Comparison of ENCODE assay signal across 16 mouse cellular contexts in genomic region chr11:108145752-108146496, GRCm38 (mm10).
DNase-seq lines count a peak whose midpoint lies in the region; ATAC-seq and TF ChIP-seq lines count a peak whose summit lies in the region.
"Had no signal": no experiment of that assay in that cellular context is flagged by ENCODE, and none has a peak within 500 bp of the region (broad histone marks: within the 10 kb centered on the region; RNA-seq: fewer than 3 reads in every experiment).

No protein-coding gene starts in this region.

- H3K27me3 ChIP-seq in heart, embryonic 16.5 days (ENCODE audit: control insufficient read depth, insufficient read depth, low read length) = no peaks in the 10 kb centered on the region
- H3K27me3 ChIP-seq in heart, adult 2 months (ENCODE audit: control insufficient read depth, insufficient read depth, low read length) = no peaks in the 10 kb centered on the region
- H3K27me3 ChIP-seq in intestine, embryonic 16.5 days (replicated peaks; ENCODE audit: control insufficient read depth, insufficient read depth, low read length) = no peaks in the 10 kb centered on the region
- no peaks in the 10 kb centered on the region for H3K27me3 ChIP-seq in stomach, postnatal 0 days (ENCODE audit: control insufficient read depth, insufficient read depth, low read length)
- H3K27me3 ChIP-seq: embryonic facial prominence, embryonic 13.5 days had no signal

- H3K79me2 ChIP-seq in heart, adult 2 months (replicated peaks; ENCODE audit: control insufficient read depth, insufficient read depth, low read length) = no peaks in the 10 kb centered on the region

- intact Hi-C loops in heart, adult 2 months (cut with DNase I) = no loop called here

- H3K4me3 ChIP-seq in heart, embryonic 16.5 days (ENCODE audit: low read length) = peak overlapping the region; percentile 10; the same call in 1 of the 2 replicates
- no peak overlapping the region for H3K4me3 ChIP-seq in heart, adult 2 months
- no peak overlapping the region for H3K4me3 ChIP-seq in intestine, embryonic 16.5 days (ENCODE audit: low read length)
- no peak overlapping the region for H3K4me3 ChIP-seq in stomach, postnatal 0 days (ENCODE audit: low read depth, low read length)
- H3K4me3 ChIP-seq: embryonic facial prominence, embryonic 13.5 days; myocyte had no signal

- no peak for DNase-seq in heart, adult 2 months
- DNase-seq in right cerebral cortex, postnatal 10 days (ENCODE audit: low spot score in 2 of 2) = peak; percentile 58 to 73
- no peak for DNase-seq in right cerebral cortex, postnatal 36 days (ENCODE audit: low spot score in 2 of 2)
- DNase-seq in stomach, postnatal 0 days (ENCODE audit: low spot score) = peak; percentile 53
- DNase-seq in embryo, embryonic 11 days = no peak
- DNase-seq in gastrocnemius, adult 18-20 months (ENCODE audit: low spot score) = no peak
- DNase-seq: adrenal gland, postnatal 36 days; cerebellum, adult 9-10 months; gastrocnemius, postnatal 10 days; right cerebral cortex, postnatal 14 days had no signal

- peak overlapping the region; percentile 69 for H3K27ac ChIP-seq in heart, embryonic 16.5 days (ENCODE audit: low read length)
- no peak overlapping the region for H3K27ac ChIP-seq in heart, adult 2 months
- H3K27ac ChIP-seq in intestine, embryonic 16.5 days (ENCODE audit: low read length) = 0 out of 2 replicates have a peak overlapping the region, but pooled peaks have one; percentile 0
- H3K27ac ChIP-seq in stomach, postnatal 0 days (replicated peaks) = no peak overlapping the region
- H3K27ac ChIP-seq: embryonic facial prominence, embryonic 13.5 days; liver, embryonic 14.5 days had no signal

- ATAC-seq in heart, embryonic 16.5 days (replicated peaks; ENCODE audit: extremely low read depth, insufficient read depth, low FRiP score) = no peak
- peak; percentile 64 for ATAC-seq in intestine, embryonic 16.5 days
- ATAC-seq in stomach, postnatal 0 days (ENCODE audit: low FRiP score, low TSS enrichment) = peak; percentile 68; the same call in 1 of the 2 replicates
- ATAC-seq: CD4-positive, CD25-positive, alpha-beta regulatory T cell, adult 4 months had no signal

- H3K4me2 ChIP-seq in heart, embryonic 16.5 days (ENCODE audit: low read depth, low read length) = peak overlapping the region; percentile 54
- no peak overlapping the region for H3K4me2 ChIP-seq in intestine, embryonic 16.5 days (ENCODE audit: low read depth, low read length)
- H3K4me2 ChIP-seq in stomach, postnatal 0 days (replicated peaks; ENCODE audit: low read depth) = peak overlapping the region; percentile 23; the same call in 1 of the 2 replicates
- H3K4me2 ChIP-seq: embryonic facial prominence, embryonic 13.5 days had no signal

- no peak for TF ChIP-seq EP300 in heart, adult 2 months (IDR thresholded peaks at IDR 0.05; ENCODE audit: insufficient read depth, low read depth, low read length)
- no peak for TF ChIP-seq EP300 in stomach, postnatal 0 days (optimal IDR thresholded peaks at IDR 0.05)

- H3K9ac ChIP-seq in heart, embryonic 16.5 days (ENCODE audit: low read length) = peak overlapping the region; percentile 49; the same call in 1 of the 2 replicates
- H3K9ac ChIP-seq in heart, adult 2 months (ENCODE audit: low read depth, low read length) = no peak overlapping the region; the same call in 1 of the 2 replicates
- H3K9ac ChIP-seq in intestine, embryonic 16.5 days (ENCODE audit: low read depth, low read length) = no peak overlapping the region
- H3K9ac ChIP-seq in stomach, postnatal 0 days (ENCODE audit: low read length) = no peak overlapping the region
- H3K9ac ChIP-seq: embryonic facial prominence, embryonic 13.5 days; liver, embryonic 14.5 days had no signal

- no peaks in the 10 kb centered on the region for H3K36me3 ChIP-seq in heart, embryonic 16.5 days (ENCODE audit: control insufficient read depth, insufficient read depth)
- H3K36me3 ChIP-seq in heart, adult 2 months (ENCODE audit: control insufficient read depth, insufficient read depth, low read length) = no peaks in the 10 kb centered on the region
- no peaks in the 10 kb centered on the region for H3K36me3 ChIP-seq in intestine, embryonic 16.5 days (ENCODE audit: control insufficient read depth, insufficient read depth, low read length)
- H3K36me3 ChIP-seq in stomach, postnatal 0 days (ENCODE audit: control insufficient read depth, insufficient read depth, low read length) = no peaks in the 10 kb centered on the region
- H3K36me3 ChIP-seq: embryonic facial prominence, embryonic 13.5 days had no signal

- 45% methylated on average over 13 of the region's 13 CpGs for WGBS in heart, embryonic 16.5 days
- WGBS in heart, adult 2 months = 38% methylated on average over 13 of the region's 13 CpGs
- 56% methylated on average over 13 of the region's 13 CpGs for WGBS in intestine, embryonic 16.5 days
- 46% methylated on average over 13 of the region's 13 CpGs for WGBS in stomach, postnatal 0 days

- H3K4me1 ChIP-seq in heart, embryonic 16.5 days (ENCODE audit: control insufficient read depth, insufficient read depth, low read length) = peaks cover 52% of the 10 kb centered on the region
- peaks cover 5% of the 10 kb centered on the region for H3K4me1 ChIP-seq in heart, adult 2 months (ENCODE audit: control insufficient read depth, insufficient read depth, low read length)
- H3K4me1 ChIP-seq in intestine, embryonic 16.5 days (ENCODE audit: control insufficient read depth, insufficient read depth, low read length) = peaks cover 27% of the 10 kb centered on the region
- no peaks in the 10 kb centered on the region; the same call in 1 of the 2 replicates for H3K4me1 ChIP-seq in stomach, postnatal 0 days (replicated peaks; ENCODE audit: control insufficient read depth, insufficient read depth)

- TF ChIP-seq CTCF in heart, adult 2 months (IDR thresholded peaks at IDR 0.05) = no peak
- TF ChIP-seq CTCF in stomach, postnatal 0 days (IDR thresholded peaks at IDR 0.05; ENCODE audit: low read depth) = no peak

- H3K9me3 ChIP-seq in heart, embryonic 16.5 days (replicated peaks; ENCODE audit: control insufficient read depth, low read length) = no peaks in the 10 kb centered on the region
- H3K9me3 ChIP-seq in intestine, embryonic 16.5 days (ENCODE audit: control insufficient read depth, low read length) = no peaks in the 10 kb centered on the region
- no peaks in the 10 kb centered on the region for H3K9me3 ChIP-seq in stomach, postnatal 0 days (ENCODE audit: control insufficient read depth, low read length)
- H3K9me3 ChIP-seq: embryonic facial prominence, embryonic 13.5 days had no signal

- no peak for TF ChIP-seq POLR2A in heart, adult 2 months (IDR thresholded peaks at IDR 0.05; ENCODE audit: insufficient read depth, low read depth, low read length)

Comparison
In these comparisons a context has a peak if more than half of its experiments do, and no peak if none do; other contexts are left out.
1. H3K27ac ChIP-seq: peak in heart, embryonic 16.5 days (single experiment) and intestine, embryonic 16.5 days (single experiment); none in heart, adult 2 months (single experiment) and stomach, postnatal 0 days (single experiment).
2. DNase-seq: peak in right cerebral cortex, postnatal 10 days (2 of 2) and stomach, postnatal 0 days (single experiment); none in heart, adult 2 months (0 of 2), right cerebral cortex, postnatal 36 days (0 of 2), embryo, embryonic 11 days (single experiment) and gastrocnemius, adult 18-20 months (single experiment).